Mouse (Mus musculus): ENCODE data around the gene Klhl7. TPM values are rescaled to one million over a fixed set of nuclear protein-coding genes. Genes with fewer than 3 reads are reported as not detected.

Gene Klhl7
- polyA plus RNA-seq, 1 experiment from 2014 or later = 194 TPM

GRCm38 (mm10) chr5:24103841-24104240, 3.4 kb downstream of the Klhl7 start:
- Histone ChIP-seq H3K27me3 (ENCODE audit: control insufficient read depth, insufficient read depth, low read length) (no peaks in the 10 kb centered on the region), H3K27ac (replicated peaks; ENCODE audit: low read depth, low read length) (no peak overlapping the region), H3K4me2 (ENCODE audit: low read length) (peak overlapping the region; percentile 74), H3K9me3 (ENCODE audit: control insufficient read depth, low read length) (no peaks in the 10 kb centered on the region), H3K4me3 (replicated peaks; ENCODE audit: low read depth, low read length) (no peak overlapping the region), H3K36me3 (ENCODE audit: control insufficient read depth, insufficient read depth, low read length) (no peaks in the 10 kb centered on the region), H3K9ac (replicated peaks; ENCODE audit: low read length) (no peak overlapping the region), H3K4me1 (ENCODE audit: control insufficient read depth, insufficient read depth, low read length) (peaks cover 26% of the 10 kb centered on the region)
- ATAC-seq (ENCODE audit: low FRiP score, low TSS enrichment) = no peak
- no peak for DNase-seq
- WGBS = 67% methylated on average over 2 of the region's 2 CpGs

GRCm38 (mm10) chr5:24107071-24107739, 6.8 kb downstream of the Klhl7 start:
- no peak for DNase-seq
- no peak overlapping the region for H3K27ac ChIP-seq (replicated peaks; ENCODE audit: low read depth, low read length)
- H3K9me3 ChIP-seq (ENCODE audit: control insufficient read depth, low read length) = no peaks in the 10 kb centered on the region
- H3K4me1 ChIP-seq (ENCODE audit: control insufficient read depth, insufficient read depth, low read length) = peaks cover 25% of the 10 kb centered on the region
- no peaks in the 10 kb centered on the region for H3K27me3 ChIP-seq (ENCODE audit: control insufficient read depth, insufficient read depth, low read length)
- H3K9ac ChIP-seq (replicated peaks; ENCODE audit: low read length) = no peak overlapping the region
- H3K4me2 ChIP-seq (ENCODE audit: low read length) = no peak overlapping the region
- WGBS = 94% methylated on average over 7 of the region's 7 CpGs
- no peak for ATAC-seq (ENCODE audit: low FRiP score, low TSS enrichment)
- H3K4me3 ChIP-seq (replicated peaks; ENCODE audit: low read depth, low read length) = no peak overlapping the region
- H3K36me3 ChIP-seq (ENCODE audit: control insufficient read depth, insufficient read depth, low read length) = peaks cover 5% of the 10 kb centered on the region; the same call in 1 of the 2 replicates

GRCm38 (mm10) chr5:24107740-24108098, 7.3 kb downstream of the Klhl7 start:
- WGBS = 93% methylated on average over 3 of the region's 3 CpGs

GRCm38 (mm10) chr5:24110068-24110467, 9.7 kb downstream of the Klhl7 start:
- Histone ChIP-seq H3K4me2 (ENCODE audit: low read length) (no peak overlapping the region), H3K4me1 (ENCODE audit: control insufficient read depth, insufficient read depth, low read length) (peaks cover 1% of the 10 kb centered on the region; the same call in 1 of the 2 replicates), H3K9ac (replicated peaks; ENCODE audit: low read length) (no peak overlapping the region), H3K4me3 (replicated peaks; ENCODE audit: low read depth, low read length) (no peak overlapping the region), H3K36me3 (ENCODE audit: control insufficient read depth, insufficient read depth, low read length) (peaks cover 5% of the 10 kb centered on the region; the same call in 1 of the 2 replicates), H3K27me3 (ENCODE audit: control insufficient read depth, insufficient read depth, low read length) (no peaks in the 10 kb centered on the region), H3K27ac (replicated peaks; ENCODE audit: low read depth, low read length) (no peak overlapping the region), H3K9me3 (ENCODE audit: control insufficient read depth, low read length) (no peaks in the 10 kb centered on the region)
- no peak for DNase-seq
- 90% methylated on average over 5 of the region's 5 CpGs for WGBS
- ATAC-seq (ENCODE audit: low FRiP score, low TSS enrichment) = no peak

More at GRCm38 (mm10) chr5:24107740-24108098, 7.3 kb downstream of the Klhl7 start:
- no peak overlapping the region for H3K9ac ChIP-seq (replicated peaks; ENCODE audit: low read length)
- DNase-seq (no peak), ATAC-seq (ENCODE audit: low FRiP score, low TSS enrichment) (no peak)
- H3K9me3 ChIP-seq (ENCODE audit: control insufficient read depth, low read length) = no peaks in the 10 kb centered on the region
- H3K4me2 ChIP-seq (ENCODE audit: low read length) = no peak overlapping the region
- no peaks in the 10 kb centered on the region for H3K27me3 ChIP-seq (ENCODE audit: control insufficient read depth, insufficient read depth, low read length)
- peaks cover 5% of the 10 kb centered on the region; the same call in 1 of the 2 replicates for H3K36me3 ChIP-seq (ENCODE audit: control insufficient read depth, insufficient read depth, low read length)
- H3K27ac ChIP-seq (replicated peaks; ENCODE audit: low read depth, low read length) = no peak overlapping the region
- H3K4me3 ChIP-seq (replicated peaks; ENCODE audit: low read depth, low read length) = no peak overlapping the region
- peaks cover 20% of the 10 kb centered on the region for H3K4me1 ChIP-seq (ENCODE audit: control insufficient read depth, insufficient read depth, low read length)

GRCm38 (mm10) chr5:24112116-24112903, 11.9 kb downstream of the Klhl7 start:
- WGBS = 85% methylated on average over 12 of the region's 12 CpGs
- H3K9me3 ChIP-seq (ENCODE audit: control insufficient read depth, low read length) = no peaks in the 10 kb centered on the region
- H3K4me3 ChIP-seq (replicated peaks; ENCODE audit: low read depth, low read length) = no peak overlapping the region
- peaks cover 5% of the 10 kb centered on the region; the same call in 1 of the 2 replicates for H3K36me3 ChIP-seq (ENCODE audit: control insufficient read depth, insufficient read depth, low read length)
- no peak overlapping the region for H3K4me2 ChIP-seq (ENCODE audit: low read length)
- H3K4me1 ChIP-seq (ENCODE audit: control insufficient read depth, insufficient read depth, low read length) = 0 out of 2 replicates have a peak, but pooled peaks cover 3% of the 10 kb centered on the region
- no peak overlapping the region for H3K9ac ChIP-seq (replicated peaks; ENCODE audit: low read length)
- H3K27me3 ChIP-seq (ENCODE audit: control insufficient read depth, insufficient read depth, low read length) = no peaks in the 10 kb centered on the region
- DNase-seq (no peak), ATAC-seq (ENCODE audit: low FRiP score, low TSS enrichment) (no peak)
- H3K27ac ChIP-seq (replicated peaks; ENCODE audit: low read depth, low read length) = no peak overlapping the region

- no peaks in the 10 kb centered on the region for H3K36me3 ChIP-seq (ENCODE audit: control insufficient read depth, insufficient read depth, low read length)
- no peak overlapping the region for H3K9ac ChIP-seq (replicated peaks; ENCODE audit: low read length)
- peaks cover 21% of the 10 kb centered on the region; the same call in 1 of the 2 replicates for H3K4me1 ChIP-seq (ENCODE audit: control insufficient read depth, insufficient read depth, low read length)
- WGBS = 97% methylated on average over 2 of the region's 2 CpGs
- H3K4me2 ChIP-seq (ENCODE audit: low read length) = no peak overlapping the region
- H3K27ac ChIP-seq (replicated peaks; ENCODE audit: low read depth, low read length) = no peak overlapping the region
- DNase-seq (no peak), ATAC-seq (ENCODE audit: low FRiP score, low TSS enrichment) (no peak)
- no peak overlapping the region for H3K4me3 ChIP-seq (replicated peaks; ENCODE audit: low read depth, low read length)
- no peaks in the 10 kb centered on the region for H3K27me3 ChIP-seq (ENCODE audit: control insufficient read depth, insufficient read depth, low read length)
- H3K9me3 ChIP-seq (ENCODE audit: control insufficient read depth, low read length) = no peaks in the 10 kb centered on the region
Measured at GRCm38 (mm10) chr5:24122221-24122620, 21.8 kb downstream of the Klhl7 start.

GRCm38 (mm10) chr5:24124175-24124574, 23.8 kb downstream of the Klhl7 start:
- Histone ChIP-seq H3K9ac (replicated peaks; ENCODE audit: low read length) (no peak overlapping the region), H3K9me3 (ENCODE audit: control insufficient read depth, low read length) (no peaks in the 10 kb centered on the region), H3K4me2 (ENCODE audit: low read length) (no peak overlapping the region), H3K4me3 (replicated peaks; ENCODE audit: low read depth, low read length) (no peak overlapping the region), H3K36me3 (ENCODE audit: control insufficient read depth, insufficient read depth, low read length) (0 out of 2 replicates have a peak, but pooled peaks cover 8% of the 10 kb centered on the region), H3K4me1 (ENCODE audit: control insufficient read depth, insufficient read depth, low read length) (peaks cover 21% of the 10 kb centered on the region; the same call in 1 of the 2 replicates), H3K27me3 (ENCODE audit: control insufficient read depth, insufficient read depth, low read length) (no peaks in the 10 kb centered on the region), H3K27ac (replicated peaks; ENCODE audit: low read depth, low read length) (peak overlapping the region; percentile 70)
- WGBS = 24% methylated on average over 1 of the region's 1 CpGs
- DNase-seq (peak; percentile 54), ATAC-seq (ENCODE audit: low FRiP score, low TSS enrichment) (peak; percentile 69; the same call in 1 of the 2 replicates)

GRCm38 (mm10) chr5:24124579-24125276, 24.3 kb downstream of the Klhl7 start:
- Histone ChIP-seq H3K36me3 (ENCODE audit: control insufficient read depth, insufficient read depth, low read length) (0 out of 2 replicates have a peak, but pooled peaks cover 9% of the 10 kb centered on the region), H3K27ac (replicated peaks; ENCODE audit: low read depth, low read length) (peak overlapping the region; percentile 70), H3K9me3 (ENCODE audit: control insufficient read depth, low read length) (no peaks in the 10 kb centered on the region), H3K9ac (replicated peaks; ENCODE audit: low read length) (no peak overlapping the region), H3K4me3 (replicated peaks; ENCODE audit: low read depth, low read length) (no peak overlapping the region), H3K4me2 (ENCODE audit: low read length) (no peak overlapping the region), H3K4me1 (ENCODE audit: control insufficient read depth, insufficient read depth, low read length) (peaks cover 21% of the 10 kb centered on the region; the same call in 1 of the 2 replicates), H3K27me3 (ENCODE audit: control insufficient read depth, insufficient read depth, low read length) (no peaks in the 10 kb centered on the region)
- ATAC-seq (ENCODE audit: low FRiP score, low TSS enrichment) (peak; percentile 17; the same call in 1 of the 2 replicates), DNase-seq (no peak)
- 31% methylated on average over 3 of the region's 3 CpGs for WGBS

Measured in midbrain, embryonic 14.5 days (tissue).